Mouse (Mus musculus): ENCODE measurements around the gene Gorasp1. TPM values are rescaled to one million over a fixed set of nuclear protein-coding genes. Genes with fewer than 3 reads are reported as not detected.
A peak's percentile ranks its signal among the peaks of the same experiment; 100 is the strongest.

Gene Gorasp1
- total RNA-seq, 2 experiments from 2014 or later = 5.1 to 7.9 TPM

- ATAC-seq (replicated peaks; ENCODE audit: poor library complexity) = no peak
Observed at GRCm38 (mm10) chr9:119933675-119934074, 3.7 kb downstream of the Gorasp1 start.

- no peak for ATAC-seq (replicated peaks; ENCODE audit: poor library complexity)
Observed at GRCm38 (mm10) chr9:119932358-119932757, 5.0 kb downstream of the Gorasp1 start.

DNA sequence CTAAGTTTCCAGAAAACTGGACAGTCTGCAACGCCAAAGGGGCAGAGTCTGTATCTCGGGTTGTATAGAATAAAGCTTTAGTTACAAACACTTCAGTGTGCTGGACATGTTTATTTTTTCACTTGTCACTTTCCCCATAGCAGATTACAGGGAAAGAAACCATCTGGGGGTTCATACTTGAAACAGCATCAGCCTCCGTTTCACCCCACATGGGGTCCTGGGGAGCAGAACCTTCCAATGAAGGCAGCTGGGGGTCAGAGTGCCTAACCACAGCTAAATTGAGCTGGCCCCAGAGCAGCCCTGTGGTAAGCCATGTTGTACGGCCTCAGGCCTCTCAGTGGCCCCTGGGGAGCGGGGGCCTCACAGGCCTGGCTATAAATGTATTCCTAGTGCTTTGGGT, 10.9 kb downstream of the Gorasp1 start:
- ATAC-seq (replicated peaks; ENCODE audit: poor library complexity) = no peak

GRCm38 (mm10) chr9:119925729-119926128, 11.6 kb downstream of the Gorasp1 start:
- ATAC-seq (replicated peaks; ENCODE audit: poor library complexity) = no peak

- ATAC-seq (replicated peaks; ENCODE audit: poor library complexity) = peak; percentile 92
Observed at GRCm38 (mm10) chr9:119925120-119925657, 12.2 kb downstream of the Gorasp1 start.

DNA sequence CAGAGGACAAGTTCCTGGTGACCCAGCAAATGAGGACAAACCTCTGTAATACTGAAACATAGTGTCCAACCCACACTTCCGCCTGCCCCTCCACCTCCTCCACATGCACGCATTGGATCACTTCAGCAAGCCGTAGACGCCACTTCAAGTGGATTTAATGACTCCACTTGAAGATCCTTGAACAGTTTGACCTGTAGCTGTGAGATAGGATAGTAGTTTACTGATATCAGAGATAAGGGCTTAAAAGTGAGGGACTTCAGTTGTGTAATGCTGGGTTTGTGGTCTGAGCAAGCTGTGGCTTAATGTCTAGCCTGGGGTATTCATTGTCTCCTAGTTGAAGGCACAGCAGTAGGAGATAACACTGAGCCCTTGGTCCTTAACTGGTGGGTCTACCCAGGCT, 13.9 kb downstream of the Gorasp1 start:
- ATAC-seq (replicated peaks; ENCODE audit: poor library complexity) = no peak

- ATAC-seq (replicated peaks; ENCODE audit: poor library complexity) = no peak
Observed at GRCm38 (mm10) chr9:119919858-119920257, 17.5 kb downstream of the Gorasp1 start.

DNA sequence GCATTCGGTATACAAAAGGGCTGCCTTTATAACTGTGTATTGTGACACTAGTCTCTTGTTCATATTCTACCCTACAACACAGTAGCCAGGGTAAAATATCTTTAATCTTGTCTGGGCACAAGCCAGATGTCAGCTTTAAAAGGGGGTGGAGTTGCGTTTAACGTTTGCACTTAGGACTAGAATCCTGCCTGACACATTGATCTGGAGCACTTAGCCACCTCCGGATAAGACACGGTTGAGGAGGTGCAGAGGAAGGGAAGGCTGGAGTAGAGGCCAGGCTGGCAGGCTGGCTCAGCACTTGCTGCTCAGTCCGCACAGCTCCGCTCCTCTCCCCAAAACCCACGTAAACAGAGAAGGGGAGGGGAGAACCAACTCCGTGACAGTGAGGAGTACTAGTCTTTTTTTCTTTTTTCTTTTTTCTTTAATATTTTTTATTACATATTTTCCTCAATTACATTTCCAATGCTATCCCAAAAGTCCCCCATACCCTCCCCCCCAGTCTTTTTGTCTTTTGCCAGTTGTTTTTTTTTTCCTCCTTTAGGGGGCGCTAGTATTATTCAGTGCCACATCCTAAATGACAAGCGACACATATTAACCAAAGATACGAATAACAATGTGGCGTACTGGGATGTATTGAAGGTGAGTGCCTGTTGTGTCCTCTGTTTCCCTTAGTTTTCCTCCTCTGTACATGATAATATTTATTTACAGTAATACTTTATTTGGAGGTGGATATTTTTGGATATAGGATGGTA, 24.1 kb downstream of the Gorasp1 start:
- peak; percentile 50; the same call in 1 of the 2 replicates for ATAC-seq (replicated peaks; ENCODE audit: poor library complexity)

- no peak for ATAC-seq (replicated peaks; ENCODE audit: poor library complexity)
Observed at GRCm38 (mm10) chr9:119909931-119910330, 27.4 kb downstream of the Gorasp1 start.

GRCm38 (mm10) chr9:119908708-119909107, 28.7 kb downstream of the Gorasp1 start:
- no peak for ATAC-seq (replicated peaks; ENCODE audit: poor library complexity)

GRCm38 (mm10) chr9:119902410-119903151, 34.8 kb downstream of the Gorasp1 start:
- no peak for ATAC-seq (replicated peaks; ENCODE audit: poor library complexity)

DNA sequence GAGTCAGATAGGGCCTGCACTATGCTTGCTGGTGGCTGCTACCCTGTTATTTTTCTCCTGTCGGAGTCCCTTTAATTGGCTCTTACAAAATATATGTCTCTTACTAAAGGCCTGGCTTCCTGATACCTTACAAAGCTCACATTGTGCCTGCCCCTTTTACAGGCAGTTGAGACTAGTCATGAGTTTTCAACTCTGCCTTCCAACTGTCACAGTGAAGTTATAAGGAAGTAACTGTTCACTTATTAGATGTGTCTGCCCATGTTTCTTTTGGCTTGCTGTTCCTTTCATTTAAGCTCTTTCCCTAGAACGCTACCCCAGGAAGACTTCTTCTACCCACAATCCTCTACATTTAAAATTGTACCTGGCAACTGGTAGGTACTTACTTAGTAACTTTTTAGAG, 37.9 kb downstream of the Gorasp1 start:
- ATAC-seq (replicated peaks; ENCODE audit: poor library complexity) = peak; percentile 36

- peak; percentile 48 for ATAC-seq (replicated peaks; ENCODE audit: poor library complexity)
Observed at GRCm38 (mm10) chr9:119895040-119895721, 42.2 kb downstream of the Gorasp1 start.

GRCm38 (mm10) chr9:119894339-119895009, 42.9 kb downstream of the Gorasp1 start, which contains the start of gene Wdr48:
TSS of gene Wdr48 (plus strand) at chr9:119894878.
- peak; percentile 96 for ATAC-seq (replicated peaks; ENCODE audit: poor library complexity)

DNA sequence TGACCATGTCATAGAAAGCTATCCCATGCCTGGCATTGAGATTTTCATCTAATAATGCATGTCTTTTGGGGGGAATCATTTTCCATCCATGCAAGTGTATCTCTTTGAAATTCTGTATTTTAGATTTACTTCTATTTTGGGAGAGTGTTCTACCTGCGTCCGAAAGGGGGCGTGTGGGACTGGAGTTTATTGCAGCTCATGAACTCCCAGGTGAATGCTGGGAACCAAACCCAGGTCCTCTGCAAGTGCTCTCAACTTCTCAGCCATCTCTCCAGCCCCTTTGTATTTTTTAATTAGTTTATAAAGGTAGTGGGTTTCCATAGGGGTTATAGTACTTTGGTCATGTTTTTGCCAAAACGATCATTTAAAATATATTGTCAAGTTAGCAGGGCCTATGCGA, 43.5 kb downstream of the Gorasp1 start:
- no peak for ATAC-seq (replicated peaks; ENCODE audit: poor library complexity)

- ATAC-seq (replicated peaks; ENCODE audit: poor library complexity) = peak; percentile 40
Observed at GRCm38 (mm10) chr9:119890692-119891091, 46.7 kb downstream of the Gorasp1 start.

DNA sequence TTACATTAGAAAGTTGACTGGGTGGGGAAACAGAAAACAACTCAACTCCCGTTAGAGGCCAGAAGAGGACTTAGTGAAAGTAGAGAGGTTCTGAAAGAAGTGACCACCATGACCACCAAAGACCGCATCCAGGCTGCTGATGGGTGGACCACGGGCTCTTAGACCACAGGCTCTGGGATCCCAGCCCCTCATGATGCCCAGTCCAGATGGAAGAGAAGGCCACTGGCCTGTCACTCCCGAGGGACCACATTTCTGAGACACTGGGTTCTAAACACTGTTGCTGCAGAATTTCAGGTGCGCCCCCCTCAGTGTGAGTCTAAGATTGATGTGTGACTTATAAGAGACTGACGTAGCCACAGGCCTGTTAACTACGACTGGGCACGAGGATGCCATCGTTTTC, 47.9 kb downstream of the Gorasp1 start:
- ATAC-seq (replicated peaks; ENCODE audit: poor library complexity) = no peak

GRCm38 (mm10) chr9:119888843-119889246, 48.5 kb downstream of the Gorasp1 start:
- no peak for ATAC-seq (replicated peaks; ENCODE audit: poor library complexity)

DNA sequence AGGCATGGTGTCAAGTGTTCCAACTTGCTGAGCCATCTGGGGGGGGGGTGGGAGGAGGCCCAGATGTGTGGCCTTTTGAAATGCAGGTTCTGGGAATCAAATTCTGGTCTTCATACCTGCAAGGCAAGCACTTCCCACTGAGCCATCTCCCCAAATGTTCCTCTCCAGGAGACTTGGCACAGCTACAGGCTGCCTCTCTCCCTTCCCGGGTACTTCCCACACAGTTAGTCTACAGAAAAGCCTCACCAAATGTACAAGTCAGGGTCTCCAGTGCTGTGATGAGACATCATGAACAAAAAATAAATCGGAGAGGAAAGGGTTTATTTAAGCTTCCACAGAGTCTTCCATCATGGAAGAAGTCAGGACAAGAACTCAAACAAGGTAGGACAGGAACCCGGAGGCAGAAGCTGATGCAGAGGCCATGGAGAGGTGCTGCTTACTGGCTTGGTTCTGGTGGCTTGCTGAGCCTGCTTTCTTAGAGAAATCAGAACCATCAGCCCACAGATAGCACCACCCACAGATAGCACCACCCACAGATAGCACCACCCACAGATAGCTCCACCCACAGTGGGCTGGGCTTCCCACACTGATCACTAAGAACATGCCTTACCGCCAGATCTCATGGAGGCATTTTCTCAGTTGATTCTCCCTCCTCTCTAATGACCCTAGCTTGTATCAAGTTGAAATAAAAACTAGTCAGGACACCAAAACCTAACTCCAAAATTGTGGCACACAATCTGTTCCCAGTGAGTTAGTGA, 50.0 kb downstream of the Gorasp1 start:
- peak; percentile 68 for ATAC-seq (replicated peaks; ENCODE audit: poor library complexity)
